Mouse (Mus musculus): ENCODE measurements at regions not wholly inside any gene's neighbourhood (a gene's known extent, or its start where the extent isn't known, plus 50 kb on each side); places are given as distances from the start of the nearest gene placed in this dataset.

GRCm38 (mm10) chr1:186457098-186457497 lies 248.7 kb downstream of the Tgfb2 start:
- no peak for DNase-seq (ENCODE audit: low spot score)
- no peaks in the 10 kb centered on the region for H3K27me3 ChIP-seq (replicated peaks; ENCODE audit: low read depth, poor library complexity, severe bottlenecking)
- H3K36me3 ChIP-seq (replicated peaks): no peaks in the 10 kb centered on the region
- 0 out of 2 replicates have a peak, but pooled peaks cover 4% of the 10 kb centered on the region for H3K9me3 ChIP-seq
- WGBS: 84% methylated on average over 8 of the region's 8 CpGs
- H3K27ac ChIP-seq (replicated peaks): no peak overlapping the region
- peaks cover 5% of the 10 kb centered on the region; the same call in 1 of the 2 replicates for H3K4me1 ChIP-seq
- no peak overlapping the region for H3K4me3 ChIP-seq

GRCm38 (mm10) chr1:186456131-186456530 lies 249.7 kb downstream of the Tgfb2 start:
- H3K9me3 ChIP-seq: 0 out of 2 replicates have a peak, but pooled peaks cover 4% of the 10 kb centered on the region
- H3K36me3 ChIP-seq (replicated peaks): no peaks in the 10 kb centered on the region
- no peak overlapping the region for H3K4me3 ChIP-seq
- peaks cover 9% of the 10 kb centered on the region; the same call in 1 of the 2 replicates for H3K4me1 ChIP-seq
- WGBS: 97% methylated on average over 3 of the region's 3 CpGs
- DNase-seq (ENCODE audit: low spot score): peak; percentile 21
- no peaks in the 10 kb centered on the region for H3K27me3 ChIP-seq (replicated peaks; ENCODE audit: low read depth, poor library complexity, severe bottlenecking)
- H3K27ac ChIP-seq (replicated peaks): no peak overlapping the region

GRCm38 (mm10) chr1:186455177-186455660 lies 250.6 kb downstream of the Tgfb2 start:
- no peak overlapping the region for H3K4me3 ChIP-seq
- H3K27me3 ChIP-seq (replicated peaks; ENCODE audit: low read depth, poor library complexity, severe bottlenecking): no peaks in the 10 kb centered on the region
- H3K9me3 ChIP-seq: 0 out of 2 replicates have a peak, but pooled peaks cover 4% of the 10 kb centered on the region
- no peaks in the 10 kb centered on the region for H3K36me3 ChIP-seq (replicated peaks)
- DNase-seq (ENCODE audit: low spot score): no peak
- 72% methylated on average over 7 of the region's 7 CpGs for WGBS
- no peak overlapping the region for H3K27ac ChIP-seq (replicated peaks)
- peaks cover 13% of the 10 kb centered on the region; the same call in 1 of the 2 replicates for H3K4me1 ChIP-seq

- peak; percentile 20 for DNase-seq (ENCODE audit: low spot score)
- no peaks in the 10 kb centered on the region for H3K36me3 ChIP-seq (replicated peaks)
- no peak overlapping the region for H3K4me3 ChIP-seq
- H3K27ac ChIP-seq (replicated peaks): no peak overlapping the region
- H3K9me3 ChIP-seq: 0 out of 2 replicates have a peak, but pooled peaks cover 4% of the 10 kb centered on the region
- no peaks in the 10 kb centered on the region for H3K27me3 ChIP-seq (replicated peaks; ENCODE audit: low read depth, poor library complexity, severe bottlenecking)
- WGBS: 57% methylated on average over 4 of the region's 4 CpGs
- peaks cover 20% of the 10 kb centered on the region for H3K4me1 ChIP-seq
These were observed 251.2 kb downstream of the Tgfb2 start for GRCm38 (mm10) chr1:186454393-186455085.

GRCm38 (mm10) chr1:186448841-186449650 lies 256.7 kb downstream of the Tgfb2 start:
- H3K9me3 ChIP-seq: no peaks in the 10 kb centered on the region
- H3K4me3 ChIP-seq: no peak overlapping the region
- H3K27me3 ChIP-seq (replicated peaks; ENCODE audit: low read depth, poor library complexity, severe bottlenecking): no peaks in the 10 kb centered on the region
- WGBS: 25% methylated on average over 16 of the region's 16 CpGs
- peaks cover 35% of the 10 kb centered on the region for H3K4me1 ChIP-seq
- H3K36me3 ChIP-seq (replicated peaks): no peaks in the 10 kb centered on the region
- H3K27ac ChIP-seq (replicated peaks): peak overlapping the region; percentile 80
- DNase-seq (ENCODE audit: low spot score): peak; percentile 70

- peak overlapping the region; percentile 44 for H3K27ac ChIP-seq (replicated peaks)
- no peaks in the 10 kb centered on the region for H3K27me3 ChIP-seq (replicated peaks; ENCODE audit: low read depth, poor library complexity, severe bottlenecking)
- H3K36me3 ChIP-seq (replicated peaks): no peaks in the 10 kb centered on the region
- DNase-seq (ENCODE audit: low spot score): no peak
- H3K4me3 ChIP-seq: no peak overlapping the region
- 85% methylated on average over 1 of the region's 1 CpGs for WGBS
- peaks cover 35% of the 10 kb centered on the region for H3K4me1 ChIP-seq
- no peaks in the 10 kb centered on the region for H3K9me3 ChIP-seq
These were observed 258.3 kb downstream of the Tgfb2 start for GRCm38 (mm10) chr1:186447521-186447920.

- no peak overlapping the region for H3K4me3 ChIP-seq
- WGBS: 73% methylated on average over 5 of the region's 5 CpGs
- no peaks in the 10 kb centered on the region for H3K27me3 ChIP-seq (replicated peaks; ENCODE audit: low read depth, poor library complexity, severe bottlenecking)
- no peak for DNase-seq (ENCODE audit: low spot score)
- no peak overlapping the region for H3K27ac ChIP-seq (replicated peaks)
- no peaks in the 10 kb centered on the region for H3K9me3 ChIP-seq
- H3K36me3 ChIP-seq (replicated peaks): no peaks in the 10 kb centered on the region
- H3K4me1 ChIP-seq: peaks cover 21% of the 10 kb centered on the region
These were observed 261.1 kb downstream of the Tgfb2 start for GRCm38 (mm10) chr1:186444701-186445131.

- 84% methylated on average over 1 of the region's 1 CpGs for WGBS
- Histone ChIP-seq H3K27ac (replicated peaks) (no peak overlapping the region), H3K4me1 (0 out of 2 replicates have a peak, but pooled peaks cover 4% of the 10 kb centered on the region), H3K36me3 (replicated peaks) (no peaks in the 10 kb centered on the region), H3K4me3 (no peak overlapping the region), H3K9me3 (no peaks in the 10 kb centered on the region), H3K27me3 (replicated peaks; ENCODE audit: low read depth, poor library complexity, severe bottlenecking) (no peaks in the 10 kb centered on the region)
- no peak for DNase-seq (ENCODE audit: low spot score)
These were observed 263.6 kb downstream of the Tgfb2 start for GRCm38 (mm10) chr1:186442160-186442559.

- H3K27ac ChIP-seq (replicated peaks): no peak overlapping the region
- H3K27me3 ChIP-seq (replicated peaks; ENCODE audit: low read depth, poor library complexity, severe bottlenecking): no peaks in the 10 kb centered on the region
- H3K4me3 ChIP-seq: no peak overlapping the region
- peaks cover 23% of the 10 kb centered on the region for H3K4me1 ChIP-seq
- no peaks in the 10 kb centered on the region for H3K9me3 ChIP-seq
- no peaks in the 10 kb centered on the region for H3K36me3 ChIP-seq (replicated peaks)
- DNase-seq (ENCODE audit: low spot score): no peak
- WGBS: 60% methylated on average over 12 of the region's 12 CpGs
These were observed 270.3 kb downstream of the Tgfb2 start for GRCm38 (mm10) chr1:186435336-186435972.

GRCm38 (mm10) chr1:186434782-186435181 lies 271.0 kb downstream of the Tgfb2 start:
- 76% methylated on average over 9 of the region's 9 CpGs for WGBS
- no peak for DNase-seq (ENCODE audit: low spot score)
- no peak overlapping the region for H3K27ac ChIP-seq (replicated peaks)

GRCm38 (mm10) chr1:186434007-186434406 lies 271.8 kb downstream of the Tgfb2 start:
- no peaks in the 10 kb centered on the region for H3K9me3 ChIP-seq
- peaks cover 23% of the 10 kb centered on the region for H3K4me1 ChIP-seq
- DNase-seq (ENCODE audit: low spot score): no peak
- H3K27me3 ChIP-seq (replicated peaks; ENCODE audit: low read depth, poor library complexity, severe bottlenecking): no peaks in the 10 kb centered on the region
- no peaks in the 10 kb centered on the region for H3K36me3 ChIP-seq (replicated peaks)
- no peak overlapping the region; the same call in 1 of the 2 replicates for H3K27ac ChIP-seq (replicated peaks)
- H3K4me3 ChIP-seq: no peak overlapping the region
- 68% methylated on average over 2 of the region's 2 CpGs for WGBS

More at GRCm38 (mm10) chr1:186434782-186435181, 271.0 kb downstream of the Tgfb2 start:
- no peaks in the 10 kb centered on the region for H3K27me3 ChIP-seq (replicated peaks; ENCODE audit: low read depth, poor library complexity, severe bottlenecking)
- H3K36me3 ChIP-seq (replicated peaks): no peaks in the 10 kb centered on the region
- H3K4me3 ChIP-seq: no peak overlapping the region
- peaks cover 23% of the 10 kb centered on the region for H3K4me1 ChIP-seq
- H3K9me3 ChIP-seq: no peaks in the 10 kb centered on the region

GRCm38 (mm10) chr1:186433169-186433665 lies 272.6 kb downstream of the Tgfb2 start:
- Histone ChIP-seq H3K27me3 (replicated peaks; ENCODE audit: low read depth, poor library complexity, severe bottlenecking) (no peaks in the 10 kb centered on the region), H3K27ac (replicated peaks) (0 out of 2 replicates have a peak overlapping the region, but pooled peaks have one; percentile 26), H3K4me3 (no peak overlapping the region), H3K36me3 (replicated peaks) (no peaks in the 10 kb centered on the region), H3K9me3 (no peaks in the 10 kb centered on the region), H3K4me1 (peaks cover 23% of the 10 kb centered on the region)
- WGBS: 87% methylated on average over 7 of the region's 7 CpGs
- no peak for DNase-seq (ENCODE audit: low spot score)

Data from embryonic facial prominence, embryonic 10.5 days (tissue).